Mouse (Mus musculus) heart, embryonic 12.5 days (tissue): ENCODE measurements around the gene Calml4. TPM values are rescaled to one million over a fixed set of nuclear protein-coding genes. Genes with fewer than 3 reads are reported as not detected.
"Not testable (repeated sequence)": the region's sequence is repeated elsewhere in the genome, so short reads cannot be mapped to it uniquely, and the experiment has no call there.

Source experiments
- ATAC-seq: fragments of 200-750 bp; cut with Nextera tagmentation; 2 replicates; pipeline ENCODE4 v1.8.0; 2017; ENCODE audit warnings: moderate TSS enrichment, moderate library complexity; ENCODE audit not compliant: insufficient number of reproducible peaks, low FRiP score
- H3K27ac ChIP-seq: fragments of 300-500 bp; sonication (generic); 2 replicates; pipeline ENCODE4 v1.5.1; 2016; ENCODE audit warnings: mild to moderate bottlenecking, moderate library complexity; ENCODE audit not compliant: poor library complexity, severe bottlenecking
- H3K27me3 ChIP-seq: fragments of 300-500 bp; sonication (generic); replicated peaks from 2 replicates; pipeline ENCODE4 v1.6.1; 2016; ENCODE audit warnings: mild to moderate bottlenecking, moderate library complexity
- H3K36me3 ChIP-seq: fragments of 300-500 bp; sonication (generic); 2 replicates; pipeline ENCODE4 v1.6.1; 2016; ENCODE audit warnings: mild to moderate bottlenecking, moderate library complexity
- H3K4me1 ChIP-seq: fragments of 300-500 bp; sonication (generic); replicated peaks from 2 replicates; pipeline ENCODE4 v1.6.1; 2016; ENCODE audit warnings: mild to moderate bottlenecking
- H3K4me2 ChIP-seq: fragments of 300-500 bp; sonication (generic); 2 replicates; pipeline ENCODE4 v1.6.1; 2016; ENCODE audit warnings: mild to moderate bottlenecking, moderate library complexity
- H3K4me3 ChIP-seq: fragments of 300-500 bp; sonication (generic); 2 replicates; pipeline ENCODE4 v1.5.1; 2016; ENCODE audit warnings: mild to moderate bottlenecking
- H3K9ac ChIP-seq: fragments of 300-500 bp; sonication (generic); 2 replicates; pipeline ENCODE4 v1.6.1; 2016; ENCODE audit warnings: mild to moderate bottlenecking, moderate library complexity
- H3K9me3 ChIP-seq: fragments of 300-500 bp; sonication (generic); replicated peaks from 2 replicates; pipeline ENCODE4 v1.6.1; 2016; ENCODE audit warnings: mild to moderate bottlenecking, moderate library complexity
- WGBS: fragments of 180-500 bp; shearing (Covaris S2); methylation state at CpG from one replicate; pipeline ENCODE4 v1.1.7; 2016; 5-methylcytosine and 5-hydroxymethylcytosine counted together
- polyA plus RNA-seq: library from polyadenylated mRNA; unstranded; fragments of >200 nt; fragmentation: Nextera tagmentation; extraction: Ambion mirVana; gene quantifications from 2 replicates; pipeline ENCODE4 v1.2.1, GENCODE M21; 2016

Calml4 gene
- polyA plus RNA-seq, 1 experiment from 2014 or later: 0.52 TPM

GRCm38 (mm10) chr9:62819494-62819893, 38.4 kb upstream of the Calml4 start:
- no peaks in the 10 kb centered on the region for H3K27me3 ChIP-seq
- no peak overlapping the region for H3K4me3 ChIP-seq
- 63% methylated on average over 3 of the region's 3 CpGs for WGBS
- no peak for ATAC-seq
- no peak overlapping the region for H3K9ac ChIP-seq
- no peak overlapping the region for H3K27ac ChIP-seq
- H3K9me3 ChIP-seq: no peaks in the 10 kb centered on the region; the same call in 1 of the 2 replicates
- H3K4me2 ChIP-seq: no peak overlapping the region
- H3K4me1 ChIP-seq: peaks cover 26% of the 10 kb centered on the region
- H3K36me3 ChIP-seq: no peaks in the 10 kb centered on the region

GRCm38 (mm10) chr9:62819910-62820309, 38.0 kb upstream of the Calml4 start:
- WGBS: 79% methylated on average over 6 of the region's 6 CpGs
- not testable (repeated sequence) for H3K27me3 ChIP-seq, H3K4me3 ChIP-seq, H3K9me3 ChIP-seq, H3K36me3 ChIP-seq, H3K27ac ChIP-seq, H3K4me2 ChIP-seq, H3K9ac ChIP-seq, ATAC-seq
- H3K4me1 ChIP-seq: peaks cover 26% of the 10 kb centered on the region

GRCm38 (mm10) chr9:62820829-62821228, 37.1 kb upstream of the Calml4 start:
- no peak for ATAC-seq
- H3K27me3 ChIP-seq: no peaks in the 10 kb centered on the region
- H3K9ac ChIP-seq: no peak overlapping the region
- no peak overlapping the region for H3K27ac ChIP-seq
- no peak overlapping the region for H3K4me3 ChIP-seq
- H3K4me1 ChIP-seq: peaks cover 32% of the 10 kb centered on the region
- WGBS: 79% methylated on average over 6 of the region's 6 CpGs
- H3K4me2 ChIP-seq: no peak overlapping the region
- no peaks in the 10 kb centered on the region; the same call in 1 of the 2 replicates for H3K9me3 ChIP-seq
- H3K36me3 ChIP-seq: no peaks in the 10 kb centered on the region

- no peaks in the 10 kb centered on the region for H3K27me3 ChIP-seq
- no peaks in the 10 kb centered on the region for H3K36me3 ChIP-seq
- ATAC-seq: no peak
- no peak overlapping the region for H3K9ac ChIP-seq
- H3K27ac ChIP-seq: no peak overlapping the region
- 90% methylated on average over 7 of the region's 7 CpGs for WGBS
- H3K9me3 ChIP-seq: no peaks in the 10 kb centered on the region; the same call in 1 of the 2 replicates
- H3K4me2 ChIP-seq: no peak overlapping the region
- H3K4me1 ChIP-seq: peaks cover 33% of the 10 kb centered on the region
- no peak overlapping the region for H3K4me3 ChIP-seq
These were observed 36.1 kb upstream of the Calml4 start for GRCm38 (mm10) chr9:62821811-62822210.

- Histone ChIP-seq H3K27me3 (no peaks in the 10 kb centered on the region), H3K9me3 (no peaks in the 10 kb centered on the region; the same call in 1 of the 2 replicates), H3K4me3 (no peak overlapping the region), H3K27ac (no peak overlapping the region; the same call in 1 of the 2 replicates), H3K4me1 (peaks cover 22% of the 10 kb centered on the region), H3K4me2 (peak overlapping the region; percentile 41), H3K36me3 (no peaks in the 10 kb centered on the region), H3K9ac (no peak overlapping the region)
- WGBS: 10% methylated on average over 8 of the region's 9 CpGs
- ATAC-seq: 0 out of 2 replicates have a peak, but pooled peaks have one; percentile 42
These were observed 32.0 kb upstream of the Calml4 start for GRCm38 (mm10) chr9:62825791-62826393.

GRCm38 (mm10) chr9:62826456-62826855, 31.4 kb upstream of the Calml4 start:
- Histone ChIP-seq H3K4me1 (peaks cover 22% of the 10 kb centered on the region), H3K27me3 (no peaks in the 10 kb centered on the region), H3K27ac (no peak overlapping the region), H3K36me3 (no peaks in the 10 kb centered on the region), H3K4me2 (peak overlapping the region; percentile 41), H3K4me3 (no peak overlapping the region), H3K9ac (no peak overlapping the region), H3K9me3 (no peaks in the 10 kb centered on the region; the same call in 1 of the 2 replicates)
- 7% methylated on average over 7 of the region's 7 CpGs for WGBS
- ATAC-seq: no peak

- Histone ChIP-seq H3K36me3 (no peaks in the 10 kb centered on the region), H3K9me3 (no peaks in the 10 kb centered on the region), H3K4me1 (peaks cover 22% of the 10 kb centered on the region), H3K4me3 (peak overlapping the region; percentile 30), H3K27ac (no peak overlapping the region), H3K27me3 (no peaks in the 10 kb centered on the region), H3K9ac (peak overlapping the region; percentile 4; the same call in 1 of the 2 replicates), H3K4me2 (peak overlapping the region; percentile 71)
- ATAC-seq: peak; percentile 4; the same call in 1 of the 2 replicates
- 4% methylated on average over 24 of the region's 24 CpGs for WGBS
These were observed 29.8 kb upstream of the Calml4 start for GRCm38 (mm10) chr9:62827939-62828652.

GRCm38 (mm10) chr9:62828662-62829086, 29.2 kb upstream of the Calml4 start:
- Histone ChIP-seq H3K9ac (no peak overlapping the region), H3K4me1 (peaks cover 22% of the 10 kb centered on the region)
- ATAC-seq: peak; percentile 92

GRCm38 (mm10) chr9:62829877-62830276, 28.0 kb upstream of the Calml4 start:
- H3K4me1 ChIP-seq: peaks cover 22% of the 10 kb centered on the region
- ATAC-seq: no peak
- no peaks in the 10 kb centered on the region for H3K27me3 ChIP-seq
- H3K36me3 ChIP-seq: no peaks in the 10 kb centered on the region
- H3K9ac ChIP-seq: no peak overlapping the region
- H3K27ac ChIP-seq: no peak overlapping the region
- H3K4me2 ChIP-seq: no peak overlapping the region
- no peak overlapping the region for H3K4me3 ChIP-seq
- 67% methylated on average over 6 of the region's 6 CpGs for WGBS
- H3K9me3 ChIP-seq: no peaks in the 10 kb centered on the region

More at GRCm38 (mm10) chr9:62828662-62829086, 29.2 kb upstream of the Calml4 start:
- H3K36me3 ChIP-seq: no peaks in the 10 kb centered on the region
- WGBS: 0% methylated on average over 23 of the region's 23 CpGs
- H3K9me3 ChIP-seq: no peaks in the 10 kb centered on the region
- H3K4me2 ChIP-seq: peak overlapping the region; percentile 71
- H3K4me3 ChIP-seq: peak overlapping the region; percentile 30
- no peaks in the 10 kb centered on the region for H3K27me3 ChIP-seq
- H3K27ac ChIP-seq: no peak overlapping the region

GRCm38 (mm10) chr9:62834906-62835305, 23.0 kb upstream of the Calml4 start:
- no peak for ATAC-seq
- Histone ChIP-seq H3K9me3 (no peaks in the 10 kb centered on the region), H3K27ac (no peak overlapping the region), H3K4me3 (no peak overlapping the region), H3K36me3 (no peaks in the 10 kb centered on the region), H3K4me1 (peaks cover 16% of the 10 kb centered on the region), H3K9ac (no peak overlapping the region), H3K4me2 (no peak overlapping the region), H3K27me3 (no peaks in the 10 kb centered on the region)
- 77% methylated on average over 5 of the region's 5 CpGs for WGBS

GRCm38 (mm10) chr9:62835705-62836446, 22.0 kb upstream of the Calml4 start:
- 57% methylated on average over 4 of the region's 4 CpGs for WGBS

More at GRCm38 (mm10) chr9:62835705-62836446, 22.0 kb upstream of the Calml4 start:
- no peak overlapping the region for H3K9ac ChIP-seq
- no peak overlapping the region for H3K4me3 ChIP-seq
- H3K27ac ChIP-seq: no peak overlapping the region
- no peaks in the 10 kb centered on the region for H3K9me3 ChIP-seq
- H3K36me3 ChIP-seq: no peaks in the 10 kb centered on the region
- no peaks in the 10 kb centered on the region for H3K27me3 ChIP-seq
- peaks cover 18% of the 10 kb centered on the region for H3K4me1 ChIP-seq
- ATAC-seq: no peak
- H3K4me2 ChIP-seq: no peak overlapping the region
